Mouse (Mus musculus): ENCODE measurements around the gene Kin. TPM values are rescaled to one million over a fixed set of nuclear protein-coding genes. Genes with fewer than 3 reads are reported as not detected.

Kin gene
- polyA plus RNA-seq, 1 experiment from 2014 or later, result 28.3 TPM

GRCm38 (mm10) chr2:10076675-10077074 is 3.7 kb upstream of the Kin start:
- Histone ChIP-seq H3K27me3 (no peaks in the 10 kb centered on the region), H3K36me3 (peaks cover 6% of the 10 kb centered on the region; the same call in 1 of the 2 replicates), H3K4me2 (replicated peaks) (no peak overlapping the region), H3K9ac (no peak overlapping the region), H3K9me3 (replicated peaks) (no peaks in the 10 kb centered on the region), H3K4me1 (peaks cover 24% of the 10 kb centered on the region), H3K4me3 (replicated peaks) (no peak overlapping the region), H3K27ac (replicated peaks) (no peak overlapping the region)
- WGBS, result 84% methylated on average over 8 of the region's 8 CpGs
- ATAC-seq (ENCODE audit: insufficient number of reproducible peaks, low FRiP score, low TSS enrichment, low read depth), result no peak

GRCm38 (mm10) chr2:10079745-10080309 is 566 bp upstream of the Kin start:
- no peaks in the 10 kb centered on the region for H3K9me3 ChIP-seq (replicated peaks)
- ATAC-seq (ENCODE audit: insufficient number of reproducible peaks, low FRiP score, low TSS enrichment, low read depth), result no peak; the same call in none of the 2 replicates
- 0% methylated on average over 28 of the region's 28 CpGs for WGBS

GRCm38 (mm10) chr2:10081453-10082080 is 1.2 kb downstream of the Kin start:
- peak overlapping the region; percentile 67 for H3K4me2 ChIP-seq (replicated peaks)
- H3K4me1 ChIP-seq, result peaks cover 26% of the 10 kb centered on the region
- no peak overlapping the region for H3K27ac ChIP-seq (replicated peaks)
- H3K9ac ChIP-seq, result no peak overlapping the region
- no peaks in the 10 kb centered on the region for H3K9me3 ChIP-seq (replicated peaks)
- no peaks in the 10 kb centered on the region for H3K27me3 ChIP-seq
- 81% methylated on average over 5 of the region's 5 CpGs for WGBS
- ATAC-seq (ENCODE audit: insufficient number of reproducible peaks, low FRiP score, low TSS enrichment, low read depth), result no peak
- H3K36me3 ChIP-seq, result peaks cover 6% of the 10 kb centered on the region; the same call in 1 of the 2 replicates
- peak overlapping the region; percentile 80 for H3K4me3 ChIP-seq (replicated peaks)

More at GRCm38 (mm10) chr2:10079745-10080309, 566 bp upstream of the Kin start:
- H3K4me2 ChIP-seq (replicated peaks), result peak overlapping the region; percentile 49
- H3K4me1 ChIP-seq, result peaks cover 26% of the 10 kb centered on the region
- no peaks in the 10 kb centered on the region; the same call in 1 of the 2 replicates for H3K36me3 ChIP-seq
- H3K9ac ChIP-seq, result peak overlapping the region; percentile 94
- no peaks in the 10 kb centered on the region for H3K27me3 ChIP-seq
- H3K4me3 ChIP-seq (replicated peaks), result peak overlapping the region; percentile 80
- H3K27ac ChIP-seq (replicated peaks), result peak overlapping the region; percentile 88

GRCm38 (mm10) chr2:10082737-10083136 is 2.3 kb downstream of the Kin start:
- H3K4me1 ChIP-seq, result peaks cover 23% of the 10 kb centered on the region
- no peak overlapping the region for H3K4me2 ChIP-seq (replicated peaks)
- H3K9ac ChIP-seq, result no peak overlapping the region
- no peak overlapping the region for H3K4me3 ChIP-seq (replicated peaks)
- peaks cover 16% of the 10 kb centered on the region; the same call in 1 of the 2 replicates for H3K36me3 ChIP-seq
- 43% methylated on average over 1 of the region's 1 CpGs for WGBS
- no peak for ATAC-seq (ENCODE audit: insufficient number of reproducible peaks, low FRiP score, low TSS enrichment, low read depth)
- no peaks in the 10 kb centered on the region for H3K9me3 ChIP-seq (replicated peaks)
- H3K27ac ChIP-seq (replicated peaks), result no peak overlapping the region
- H3K27me3 ChIP-seq, result no peaks in the 10 kb centered on the region

- H3K4me3 ChIP-seq (replicated peaks), result no peak overlapping the region
- H3K27ac ChIP-seq (replicated peaks), result no peak overlapping the region
- no peaks in the 10 kb centered on the region for H3K4me1 ChIP-seq
- H3K27me3 ChIP-seq, result no peaks in the 10 kb centered on the region
- WGBS, result 82% methylated on average over 8 of the region's 8 CpGs
- H3K9me3 ChIP-seq (replicated peaks), result no peaks in the 10 kb centered on the region
- H3K9ac ChIP-seq, result no peak overlapping the region
- peaks cover 48% of the 10 kb centered on the region for H3K36me3 ChIP-seq
- H3K4me2 ChIP-seq (replicated peaks), result no peak overlapping the region
- ATAC-seq (ENCODE audit: insufficient number of reproducible peaks, low FRiP score, low TSS enrichment, low read depth), result no peak
Observed at GRCm38 (mm10) chr2:10087256-10087850, 7.0 kb downstream of the Kin start.

- Histone ChIP-seq H3K9ac (no peak overlapping the region), H3K27me3 (no peaks in the 10 kb centered on the region), H3K4me1 (no peaks in the 10 kb centered on the region), H3K27ac (replicated peaks) (no peak overlapping the region), H3K36me3 (peaks cover 33% of the 10 kb centered on the region), H3K9me3 (replicated peaks) (no peaks in the 10 kb centered on the region), H3K4me3 (replicated peaks) (no peak overlapping the region), H3K4me2 (replicated peaks) (no peak overlapping the region)
- 90% methylated on average over 14 of the region's 14 CpGs for WGBS
- no peak for ATAC-seq (ENCODE audit: insufficient number of reproducible peaks, low FRiP score, low TSS enrichment, low read depth)
Observed at GRCm38 (mm10) chr2:10094327-10095100, 14.1 kb downstream of the Kin start.

- H3K4me2 ChIP-seq (replicated peaks), result no peak overlapping the region
- H3K9me3 ChIP-seq (replicated peaks), result no peaks in the 10 kb centered on the region
- 32% methylated on average over 9 of the region's 9 CpGs for WGBS
- H3K9ac ChIP-seq, result no peak overlapping the region
- no peak overlapping the region for H3K27ac ChIP-seq (replicated peaks)
- ATAC-seq (ENCODE audit: insufficient number of reproducible peaks, low FRiP score, low TSS enrichment, low read depth), result no peak
- no peak overlapping the region for H3K4me3 ChIP-seq (replicated peaks)
- no peaks in the 10 kb centered on the region for H3K36me3 ChIP-seq
- no peaks in the 10 kb centered on the region; the same call in 1 of the 2 replicates for H3K27me3 ChIP-seq
- H3K4me1 ChIP-seq, result no peaks in the 10 kb centered on the region
Observed at GRCm38 (mm10) chr2:10098598-10099215, 18.3 kb downstream of the Kin start.

- Histone ChIP-seq H3K27ac (replicated peaks) (no peak overlapping the region), H3K9ac (no peak overlapping the region), H3K36me3 (no peaks in the 10 kb centered on the region), H3K27me3 (no peaks in the 10 kb centered on the region; the same call in 1 of the 2 replicates), H3K4me3 (replicated peaks) (no peak overlapping the region), H3K4me2 (replicated peaks) (no peak overlapping the region), H3K4me1 (no peaks in the 10 kb centered on the region), H3K9me3 (replicated peaks) (no peaks in the 10 kb centered on the region)
- no peak for ATAC-seq (ENCODE audit: insufficient number of reproducible peaks, low FRiP score, low TSS enrichment, low read depth)
- WGBS, result 69% methylated on average over 2 of the region's 2 CpGs
Observed at GRCm38 (mm10) chr2:10100471-10100870, 20.1 kb downstream of the Kin start.

- H3K36me3 ChIP-seq, result no peaks in the 10 kb centered on the region
- no peaks in the 10 kb centered on the region for H3K9me3 ChIP-seq (replicated peaks)
- H3K4me2 ChIP-seq (replicated peaks), result no peak overlapping the region
- H3K27ac ChIP-seq (replicated peaks), result no peak overlapping the region
- no peaks in the 10 kb centered on the region; the same call in 1 of the 2 replicates for H3K27me3 ChIP-seq
- WGBS, result 40% methylated on average over 6 of the region's 6 CpGs
- ATAC-seq (ENCODE audit: insufficient number of reproducible peaks, low FRiP score, low TSS enrichment, low read depth), result no peak
- H3K4me1 ChIP-seq, result no peaks in the 10 kb centered on the region
- no peak overlapping the region for H3K4me3 ChIP-seq (replicated peaks)
- H3K9ac ChIP-seq, result no peak overlapping the region
Observed at GRCm38 (mm10) chr2:10101180-10101579, 20.8 kb downstream of the Kin start.

- Histone ChIP-seq H3K9ac (no peak overlapping the region), H3K4me1 (no peaks in the 10 kb centered on the region), H3K27ac (replicated peaks) (no peak overlapping the region), H3K36me3 (no peaks in the 10 kb centered on the region), H3K9me3 (replicated peaks) (no peaks in the 10 kb centered on the region), H3K4me3 (replicated peaks) (no peak overlapping the region), H3K27me3 (no peaks in the 10 kb centered on the region), H3K4me2 (replicated peaks) (no peak overlapping the region)
- 68% methylated on average over 6 of the region's 6 CpGs for WGBS
- ATAC-seq (ENCODE audit: insufficient number of reproducible peaks, low FRiP score, low TSS enrichment, low read depth), result no peak
Observed at GRCm38 (mm10) chr2:10108535-10109189, 28.3 kb downstream of the Kin start.
